Mouse (Mus musculus): ENCODE measurements around the gene Gtpbp2. TPM values are rescaled to one million over a fixed set of nuclear protein-coding genes. Genes with fewer than 3 reads are reported as not detected.
A peak's percentile ranks its signal among the peaks of the same experiment; 100 is the strongest.

Gene Gtpbp2
- polyA plus RNA-seq, 1 experiment from 2014 or later, result 29.9 TPM

DNA sequence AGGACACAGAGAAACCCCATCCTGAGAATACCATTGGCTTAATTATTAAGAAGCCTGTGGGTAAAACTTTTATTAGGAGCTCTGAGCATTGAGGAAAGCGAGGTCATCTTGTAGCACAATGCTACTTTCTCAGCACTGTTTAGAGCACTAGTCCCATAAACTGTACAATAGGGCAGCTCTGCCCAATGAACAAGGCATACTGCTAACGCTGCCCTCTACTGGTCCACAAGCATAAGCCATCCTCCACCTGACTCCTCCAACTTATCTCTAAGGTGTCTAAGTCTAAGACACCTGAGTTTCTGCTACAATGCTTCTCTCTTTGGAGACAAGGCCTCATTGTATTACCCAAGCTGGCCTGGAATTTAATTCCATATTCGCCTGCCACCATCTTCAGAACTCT, 9.7 kb downstream of the Gtpbp2 start:
- 85% methylated on average over 3 of the region's 3 CpGs for WGBS
- no peak for ATAC-seq (ENCODE audit: low FRiP score)
- peak; percentile 68 for DNase-seq (ENCODE audit: low spot score)

DNA sequence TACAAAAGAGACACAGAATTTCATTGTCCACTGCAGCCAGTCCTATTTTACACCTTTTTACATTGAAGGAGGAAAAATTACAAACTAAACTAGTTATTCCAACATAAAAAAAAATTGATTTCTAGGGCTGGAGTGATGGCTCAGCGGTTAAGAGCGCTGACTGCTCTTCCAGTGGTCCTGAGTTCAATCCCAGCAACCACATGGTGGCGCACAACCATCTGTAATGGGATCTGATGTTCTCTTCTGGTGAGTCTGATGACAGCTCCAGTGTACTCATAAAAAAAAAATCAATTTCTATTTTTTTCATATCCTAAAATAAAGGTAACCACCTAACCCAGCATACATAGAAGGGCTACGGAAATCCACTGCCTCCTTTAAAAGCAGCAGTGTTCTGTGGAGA, 21.4 kb downstream of the Gtpbp2 start:
- H3K9ac ChIP-seq, result no peak overlapping the region
- no peaks in the 10 kb centered on the region for H3K9me3 ChIP-seq (ENCODE audit: control insufficient read depth, low read length)
- ATAC-seq (ENCODE audit: low FRiP score) (no peak), DNase-seq (ENCODE audit: low spot score) (no peak)
- no peaks in the 10 kb centered on the region for H3K27me3 ChIP-seq (ENCODE audit: control insufficient read depth, insufficient read depth, low read length)
- no peak overlapping the region for H3K27ac ChIP-seq
- no peak overlapping the region for H3K4me2 ChIP-seq (replicated peaks)
- H3K4me1 ChIP-seq (replicated peaks; ENCODE audit: control insufficient read depth, insufficient read depth, low read length), result no peaks in the 10 kb centered on the region
- H3K4me3 ChIP-seq (replicated peaks; ENCODE audit: low read length), result no peak overlapping the region
- WGBS, result 87% methylated on average over 4 of the region's 4 CpGs
- H3K36me3 ChIP-seq (replicated peaks; ENCODE audit: control insufficient read depth, insufficient read depth), result peaks cover 97% of the 10 kb centered on the region

More for the DNA sequence above, 9.7 kb downstream of the Gtpbp2 start:
- H3K4me1 ChIP-seq (replicated peaks; ENCODE audit: control insufficient read depth, insufficient read depth, low read length), result no peaks in the 10 kb centered on the region
- no peaks in the 10 kb centered on the region for H3K27me3 ChIP-seq (ENCODE audit: control insufficient read depth, insufficient read depth, low read length)
- H3K4me3 ChIP-seq (replicated peaks; ENCODE audit: low read length), result no peak overlapping the region
- no peak overlapping the region for H3K9ac ChIP-seq
- no peaks in the 10 kb centered on the region for H3K9me3 ChIP-seq (ENCODE audit: control insufficient read depth, low read length)
- H3K36me3 ChIP-seq (replicated peaks; ENCODE audit: control insufficient read depth, insufficient read depth), result peaks cover 82% of the 10 kb centered on the region
- H3K4me2 ChIP-seq (replicated peaks), result no peak overlapping the region
- no peak overlapping the region for H3K27ac ChIP-seq

DNA sequence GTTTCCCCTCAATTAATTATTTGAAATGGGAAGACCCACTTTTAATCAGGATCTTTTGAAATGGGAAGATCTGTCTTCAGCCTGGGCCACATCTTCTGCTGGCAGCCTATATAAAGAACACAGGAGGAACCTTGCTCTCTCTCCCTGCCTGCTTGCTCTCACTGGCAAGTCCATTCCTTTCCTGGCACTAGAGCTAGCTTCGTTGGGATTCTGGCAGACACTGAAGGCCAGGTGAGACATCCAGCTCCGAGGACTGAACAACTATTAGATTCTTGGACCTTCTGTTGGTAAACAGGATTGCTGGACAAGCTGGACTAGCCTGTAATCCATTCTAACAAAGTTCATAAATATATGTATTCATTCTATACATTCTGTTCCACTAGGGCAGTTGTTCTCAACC, 28.0 kb downstream of the Gtpbp2 start:
- H3K4me2 ChIP-seq (replicated peaks), result no peak overlapping the region
- H3K27me3 ChIP-seq (ENCODE audit: control insufficient read depth, insufficient read depth, low read length), result no peaks in the 10 kb centered on the region
- ATAC-seq (ENCODE audit: low FRiP score) (no peak), DNase-seq (ENCODE audit: low spot score) (no peak)
- H3K4me3 ChIP-seq (replicated peaks; ENCODE audit: low read length), result no peak overlapping the region
- H3K9me3 ChIP-seq (ENCODE audit: control insufficient read depth, low read length), result no peaks in the 10 kb centered on the region
- no peak overlapping the region for H3K9ac ChIP-seq
- H3K36me3 ChIP-seq (replicated peaks; ENCODE audit: control insufficient read depth, insufficient read depth), result peaks cover 88% of the 10 kb centered on the region
- no peaks in the 10 kb centered on the region for H3K4me1 ChIP-seq (replicated peaks; ENCODE audit: control insufficient read depth, insufficient read depth, low read length)
- 88% methylated on average over 2 of the region's 2 CpGs for WGBS
- no peak overlapping the region for H3K27ac ChIP-seq

DNA sequence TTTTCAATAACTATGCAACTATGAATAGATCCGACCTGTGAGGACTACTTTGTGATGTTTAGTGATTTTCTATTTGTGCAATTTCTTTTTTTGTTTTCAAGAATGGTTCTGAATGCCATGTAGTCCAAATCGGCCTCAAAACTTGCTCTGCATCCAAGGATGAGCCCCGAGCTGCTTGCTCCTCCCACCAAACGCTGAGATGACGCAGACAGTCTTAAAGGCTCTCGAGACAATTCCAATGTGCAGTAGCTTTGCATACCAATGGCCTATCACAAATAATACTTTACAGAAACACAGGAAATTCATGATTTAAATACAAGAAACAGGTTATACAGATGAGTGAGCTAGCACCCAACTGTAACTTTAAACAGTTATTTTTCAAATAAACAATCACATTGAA, 40.3 kb downstream of the Gtpbp2 start:
- peaks cover 47% of the 10 kb centered on the region for H3K36me3 ChIP-seq (replicated peaks; ENCODE audit: control insufficient read depth, insufficient read depth)
- 68% methylated on average over 6 of the region's 6 CpGs for WGBS
- H3K27ac ChIP-seq, result no peak overlapping the region
- peak overlapping the region; percentile 94 for H3K4me3 ChIP-seq (replicated peaks; ENCODE audit: low read length)
- DNase-seq (ENCODE audit: low spot score) (no peak), ATAC-seq (ENCODE audit: low FRiP score) (no peak)
- H3K9me3 ChIP-seq (ENCODE audit: control insufficient read depth, low read length), result no peaks in the 10 kb centered on the region
- H3K4me1 ChIP-seq (replicated peaks; ENCODE audit: control insufficient read depth, insufficient read depth, low read length), result peaks cover 20% of the 10 kb centered on the region
- no peaks in the 10 kb centered on the region for H3K27me3 ChIP-seq (ENCODE audit: control insufficient read depth, insufficient read depth, low read length)
- H3K4me2 ChIP-seq (replicated peaks), result peak overlapping the region; percentile 97
- peak overlapping the region; percentile 72 for H3K9ac ChIP-seq

DNA sequence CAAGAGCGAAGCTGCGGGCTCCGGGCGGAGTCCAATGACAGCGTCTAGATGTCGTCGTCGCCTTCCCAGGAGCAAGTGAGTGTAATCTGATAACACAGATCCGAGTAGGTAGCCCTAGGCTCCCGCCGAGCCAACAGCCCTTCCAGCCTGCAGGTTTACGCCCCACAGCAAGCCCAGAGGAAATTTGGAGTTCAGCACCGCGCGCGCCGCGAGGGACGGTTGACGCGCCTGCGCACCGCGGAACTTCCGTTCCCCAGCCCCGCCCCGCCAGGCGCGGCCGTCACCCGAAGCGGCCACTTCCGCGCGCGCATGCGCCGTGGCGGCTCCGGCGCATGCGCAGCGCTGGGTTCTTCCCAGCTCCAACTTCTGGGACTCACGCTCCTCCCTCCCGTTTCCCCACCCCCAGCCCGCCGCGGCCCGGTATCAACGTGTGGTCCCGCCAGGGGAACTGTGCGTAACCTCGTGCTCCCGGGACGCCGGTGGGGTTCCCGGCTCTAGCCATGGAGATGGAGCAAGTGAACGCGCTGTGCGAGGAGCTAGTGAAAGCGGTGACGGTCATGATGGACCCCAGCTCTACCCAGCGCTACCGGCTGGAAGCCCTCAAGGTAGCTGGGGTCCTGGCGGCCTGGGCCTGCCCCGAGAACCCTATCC, 41.7 kb downstream of the Gtpbp2 start, which contains the start of the genes Polh and Xpo5:
Polh (minus strand) TSS at position 225 of the 651 bp plus-strand sequence.
Xpo5 (plus strand) TSS at position 362 of the 651 bp plus-strand sequence.
- WGBS, result 1% methylated on average over 66 of the region's 66 CpGs
- ATAC-seq (ENCODE audit: low FRiP score) (peak; percentile 96), DNase-seq (ENCODE audit: low spot score) (peak; percentile 98)
- no peaks in the 10 kb centered on the region for H3K27me3 ChIP-seq (ENCODE audit: control insufficient read depth, insufficient read depth, low read length)
- H3K4me2 ChIP-seq (replicated peaks), result peak within 1 kb of the TSS; percentile 97
- H3K9me3 ChIP-seq (ENCODE audit: control insufficient read depth, low read length), result no peaks in the 10 kb centered on the region
- H3K27ac ChIP-seq, result peak within 1 kb of the TSS; percentile 72
- H3K4me3 ChIP-seq (replicated peaks; ENCODE audit: low read length), result peak within 1 kb of the TSS; percentile 94
- H3K9ac ChIP-seq, result peak within 1 kb of the TSS; percentile 72
- peaks cover 20% of the 10 kb centered on the region for H3K4me1 ChIP-seq (replicated peaks; ENCODE audit: control insufficient read depth, insufficient read depth, low read length)
- H3K36me3 ChIP-seq (replicated peaks; ENCODE audit: control insufficient read depth, insufficient read depth), result peaks cover 47% of the 10 kb centered on the region

DNA sequence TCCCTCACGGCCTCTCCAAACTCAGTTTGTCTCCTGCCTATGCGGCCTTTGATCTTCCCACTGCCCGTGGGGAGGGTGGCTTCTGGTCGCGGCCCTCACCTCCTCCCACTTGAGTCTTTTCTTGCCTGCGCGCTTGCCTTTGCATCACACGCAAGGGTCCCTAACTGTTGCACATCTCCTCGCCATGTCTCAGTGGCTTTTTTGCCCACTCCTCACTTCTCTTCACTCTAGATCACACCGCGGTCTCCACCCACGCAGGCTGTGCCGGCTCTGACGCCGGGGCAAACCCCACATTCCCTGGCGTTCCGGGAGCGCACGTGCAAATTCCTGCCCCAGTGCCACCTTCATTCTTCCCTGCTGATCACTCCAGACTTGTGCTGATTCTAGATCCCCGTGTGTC, 42.2 kb downstream of the Gtpbp2 start:
- ATAC-seq (ENCODE audit: low FRiP score), result 0 out of 2 replicates have a peak, but pooled peaks have one; percentile 15
- no peak for DNase-seq (ENCODE audit: low spot score)
- H3K4me1 ChIP-seq (replicated peaks; ENCODE audit: control insufficient read depth, insufficient read depth, low read length), result peaks cover 20% of the 10 kb centered on the region
- peaks cover 47% of the 10 kb centered on the region for H3K36me3 ChIP-seq (replicated peaks; ENCODE audit: control insufficient read depth, insufficient read depth)
- WGBS, result 0% methylated on average over 20 of the region's 20 CpGs
- H3K4me3 ChIP-seq (replicated peaks; ENCODE audit: low read length), result peak overlapping the region; percentile 94
- peak overlapping the region; percentile 72 for H3K27ac ChIP-seq
- H3K27me3 ChIP-seq (ENCODE audit: control insufficient read depth, insufficient read depth, low read length), result no peaks in the 10 kb centered on the region
- no peaks in the 10 kb centered on the region for H3K9me3 ChIP-seq (ENCODE audit: control insufficient read depth, low read length)
- H3K9ac ChIP-seq, result peak overlapping the region; percentile 72
- peak overlapping the region; percentile 97 for H3K4me2 ChIP-seq (replicated peaks)

DNA sequence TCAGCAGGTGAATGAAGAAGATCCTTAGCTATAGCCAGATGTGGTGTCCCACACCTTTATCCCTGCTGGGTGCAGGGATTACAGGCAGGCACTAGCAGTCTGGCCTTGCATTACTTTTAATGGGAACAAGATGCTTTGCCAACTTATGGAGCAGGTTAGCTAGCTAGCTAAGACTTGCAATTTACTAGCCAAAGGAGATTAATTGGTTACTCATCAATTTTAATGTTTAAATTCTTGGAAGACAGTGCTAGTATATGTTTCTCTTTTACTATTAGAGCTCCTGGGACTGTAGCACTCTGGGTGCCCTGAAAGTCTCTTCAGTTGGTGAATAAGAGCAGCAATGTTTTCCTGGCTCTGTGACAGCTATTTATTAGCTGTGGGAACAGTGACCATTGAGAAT, 45.8 kb downstream of the Gtpbp2 start:
- peaks cover 16% of the 10 kb centered on the region for H3K4me1 ChIP-seq (replicated peaks; ENCODE audit: control insufficient read depth, insufficient read depth, low read length)
- no peaks in the 10 kb centered on the region for H3K9me3 ChIP-seq (ENCODE audit: control insufficient read depth, low read length)
- ATAC-seq (ENCODE audit: low FRiP score), result no peak
- DNase-seq (ENCODE audit: low spot score), result no peak
- no peak overlapping the region for H3K4me2 ChIP-seq (replicated peaks)
- no peak overlapping the region for H3K27ac ChIP-seq
- H3K4me3 ChIP-seq (replicated peaks; ENCODE audit: low read length), result no peak overlapping the region
- H3K27me3 ChIP-seq (ENCODE audit: control insufficient read depth, insufficient read depth, low read length), result no peaks in the 10 kb centered on the region
- H3K36me3 ChIP-seq (replicated peaks; ENCODE audit: control insufficient read depth, insufficient read depth), result peaks cover 70% of the 10 kb centered on the region
- H3K9ac ChIP-seq, result no peak overlapping the region

DNA sequence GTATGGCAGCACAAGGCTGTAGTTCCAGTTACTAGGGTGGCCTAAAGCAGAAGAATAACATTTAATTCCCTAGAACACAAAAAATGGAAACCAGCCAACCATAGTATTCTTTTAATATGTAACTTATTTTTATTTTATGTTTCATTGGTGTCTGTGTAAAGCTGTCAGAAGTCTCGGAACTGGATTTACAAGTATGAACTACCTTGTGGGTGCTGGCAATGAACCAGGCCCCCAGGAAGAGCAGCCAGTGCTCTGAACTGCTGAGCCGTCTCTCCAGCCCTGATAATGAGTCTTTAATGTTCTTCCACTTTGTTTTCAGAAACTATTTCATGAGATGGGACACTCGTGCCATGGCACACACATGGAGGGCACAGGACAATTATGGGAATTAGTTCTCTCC, 49.7 kb downstream of the Gtpbp2 start:
- Histone ChIP-seq H3K4me1 (replicated peaks; ENCODE audit: control insufficient read depth, insufficient read depth, low read length) (no peaks in the 10 kb centered on the region), H3K4me3 (replicated peaks; ENCODE audit: low read length) (no peak overlapping the region), H3K36me3 (replicated peaks; ENCODE audit: control insufficient read depth, insufficient read depth) (peaks cover 99% of the 10 kb centered on the region), H3K9me3 (ENCODE audit: control insufficient read depth, low read length) (no peaks in the 10 kb centered on the region), H3K27me3 (ENCODE audit: control insufficient read depth, insufficient read depth, low read length) (no peaks in the 10 kb centered on the region), H3K27ac (no peak overlapping the region), H3K9ac (no peak overlapping the region), H3K4me2 (replicated peaks) (no peak overlapping the region)
- 88% methylated on average over 3 of the region's 3 CpGs for WGBS
- no peak for ATAC-seq (ENCODE audit: low FRiP score)
- no peak for DNase-seq (ENCODE audit: low spot score)
